Mouse (Mus musculus) cerebellum, adult 2 months (tissue): Measurements from ENCODE around the gene Cpeb2. TPM values are rescaled to one million over a fixed set of nuclear protein-coding genes. Genes with fewer than 3 reads are reported as not detected.

Experiments used
- DNase-seq, 2 experiments: peaks; one replicate each; pipeline ENCODE4 v3.0.0; 2021
- H3K27ac ChIP-seq: fragments of 200-500 bp; 2 replicates; pipeline ENCODE4 v1.5.1; 2012; ENCODE audit warnings: low read length, control low read depth, inconsistent platforms; ENCODE audit not compliant: insufficient read depth
- H3K27me3 ChIP-seq: fragments of 200-500 bp; 2 replicates; pipeline ENCODE4 v1.6.1; 2012; ENCODE audit warnings: inconsistent platforms, mild to moderate bottlenecking, low read length, moderate library complexity; ENCODE audit not compliant: control insufficient read depth, insufficient read depth
- H3K4me1 ChIP-seq: fragments of 200-500 bp; 2 replicates; pipeline ENCODE4 v1.6.1; 2011; ENCODE audit warnings: low read length; ENCODE audit not compliant: control insufficient read depth, insufficient read depth
- H3K4me3 ChIP-seq: fragments of 200-500 bp; replicated peaks from 2 replicates; pipeline ENCODE3; 2011; ENCODE audit warnings: mild to moderate bottlenecking, low read depth, low read length, control low read depth; ENCODE audit not compliant: insufficient read depth
- CTCF ChIP-seq: fragments of 200-500 bp; IDR thresholded peaks from 2 replicates; pipeline ENCODE4 v1.5.1; 2011; ENCODE audit warnings: low read depth, mild to moderate bottlenecking, control low read depth, low read length, moderate library complexity, borderline replicate concordance; ENCODE audit not compliant: insufficient read depth
- POLR2A ChIP-seq: fragments of 200-500 bp; IDR thresholded peaks from 2 replicates; pipeline ENCODE4 v1.6.1; 2011; ENCODE audit warnings: low read length, control low read depth, borderline replicate concordance; ENCODE audit not compliant: insufficient read depth
- WGBS: fragments of 180-500 bp; shearing (Covaris S2); methylation state at CpG from one replicate; pipeline ENCODE4 v1.1.7; 2018; 5-methylcytosine and 5-hydroxymethylcytosine counted together
- polyA plus RNA-seq: library from polyadenylated mRNA; depleted of rRNA; stranded (reverse); fragments of >200 nt; gene quantifications from 2 replicates; pipeline ENCODE4 v1.2.3, GENCODE M21; 2012

Gene Cpeb2
- polyA plus RNA-seq, 1 experiment: 31.8 TPM

DNA sequence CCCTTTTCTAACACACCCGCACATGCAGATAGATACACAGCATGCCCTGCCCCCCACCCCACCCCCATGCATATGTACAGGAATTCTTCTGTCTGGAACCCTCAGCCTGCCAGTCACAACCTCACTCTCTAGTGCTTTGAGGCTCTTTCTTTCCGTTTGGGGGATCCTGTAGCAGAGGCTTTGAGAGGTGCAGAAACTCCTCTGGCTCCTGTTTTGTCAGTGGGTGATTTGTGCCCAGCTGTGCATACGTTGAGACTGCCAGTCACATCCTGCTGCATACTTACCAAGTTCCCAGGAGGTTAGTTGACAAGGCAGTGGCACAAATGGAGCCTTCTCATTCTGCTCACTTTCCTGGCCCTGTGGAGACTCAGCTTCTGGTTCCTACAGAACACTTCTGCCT, 68.0 kb downstream of the Cpeb2 start:
- TF ChIP-seq POLR2A: no peak
- TF ChIP-seq CTCF: no peak
- Histone ChIP-seq H3K27ac (no peak overlapping the region), H3K4me1 (peaks cover 6% of the 10 kb centered on the region), H3K4me3 (no peak overlapping the region), H3K27me3 (no peaks in the 10 kb centered on the region)
- DNase-seq: no peak
- 69% methylated on average over 3 of the region's 3 CpGs for WGBS

- 6% methylated on average over 1 of the region's 1 CpGs for WGBS
- TF ChIP-seq POLR2A (no peak), CTCF (no peak)
- peaks cover 3% of the 10 kb centered on the region; the same call in 1 of the 2 replicates for H3K4me1 ChIP-seq
- H3K4me3 ChIP-seq: no peak overlapping the region
- peak in 1 of 2 experiments; percentile 41 for DNase-seq
- H3K27ac ChIP-seq: no peak overlapping the region
- no peaks in the 10 kb centered on the region for H3K27me3 ChIP-seq
Observed at GRCm38 (mm10) chr5:43303504-43303903, 70.5 kb downstream of the Cpeb2 start.

DNA sequence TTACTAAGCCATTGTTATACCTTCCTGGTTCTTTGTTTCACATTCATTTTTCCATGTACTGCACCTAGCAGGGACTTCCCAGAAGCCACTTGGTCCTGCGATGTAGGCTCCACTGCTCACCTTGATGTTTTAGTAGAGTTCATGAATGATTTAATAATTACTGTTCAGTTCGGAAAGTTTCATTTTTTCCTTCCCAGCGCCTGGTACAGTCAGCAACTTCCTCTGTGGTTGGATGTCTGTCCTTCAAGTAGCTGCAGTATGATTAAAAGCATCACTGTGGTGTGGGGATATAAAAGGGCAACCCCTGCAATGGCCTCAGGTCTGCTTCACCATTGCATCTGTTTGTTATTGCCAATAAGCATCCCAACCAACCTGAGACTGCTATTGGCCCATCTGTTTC, 72.5 kb downstream of the Cpeb2 start:
- no peak overlapping the region for H3K27ac ChIP-seq
- TF ChIP-seq CTCF: no peak
- TF ChIP-seq POLR2A: no peak
- H3K4me3 ChIP-seq: no peak overlapping the region
- DNase-seq: no peak
- WGBS: 93% methylated on average over 3 of the region's 3 CpGs
- peaks cover 3% of the 10 kb centered on the region; the same call in 1 of the 2 replicates for H3K4me1 ChIP-seq
- H3K27me3 ChIP-seq: no peaks in the 10 kb centered on the region

- no peak overlapping the region for H3K4me3 ChIP-seq
- TF ChIP-seq CTCF (no peak), POLR2A (no peak)
- no peak overlapping the region for H3K27ac ChIP-seq
- 41% methylated on average over 4 of the region's 4 CpGs for WGBS
- no peak for DNase-seq
- no peaks in the 10 kb centered on the region for H3K4me1 ChIP-seq
- H3K27me3 ChIP-seq: no peaks in the 10 kb centered on the region
Observed at GRCm38 (mm10) chr5:43309961-43310360, 77.0 kb downstream of the Cpeb2 start.

- no peaks in the 10 kb centered on the region for H3K27me3 ChIP-seq
- 95% methylated on average over 3 of the region's 3 CpGs for WGBS
- no peak overlapping the region for H3K27ac ChIP-seq
- no peak for TF ChIP-seq POLR2A
- no peak for TF ChIP-seq CTCF
- no peak for DNase-seq
- no peaks in the 10 kb centered on the region for H3K4me1 ChIP-seq
- no peak overlapping the region for H3K4me3 ChIP-seq
Observed at GRCm38 (mm10) chr5:43324311-43324862, 91.4 kb downstream of the Cpeb2 start.

DNA sequence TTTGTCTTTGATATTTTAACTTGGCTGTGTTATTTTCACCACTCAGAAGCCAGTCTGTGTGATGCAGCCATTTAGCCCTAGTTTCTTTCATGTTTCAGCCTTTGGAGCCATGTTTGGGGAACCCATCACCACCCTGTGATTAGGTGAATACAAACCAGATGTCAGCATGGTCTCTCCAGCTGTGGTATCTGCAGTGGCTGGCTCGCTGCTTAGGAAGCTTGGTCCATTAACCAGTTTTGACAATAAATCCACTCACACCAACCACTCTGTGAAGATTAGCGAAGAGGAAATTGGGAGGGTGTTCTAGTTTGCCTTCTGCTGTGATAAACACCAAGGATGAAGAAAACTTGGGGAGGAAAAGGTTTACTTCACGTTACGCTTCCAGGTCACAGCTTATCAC, 92.6 kb downstream of the Cpeb2 start:
- Histone ChIP-seq H3K27me3 (no peaks in the 10 kb centered on the region), H3K4me3 (no peak overlapping the region), H3K4me1 (no peaks in the 10 kb centered on the region), H3K27ac (no peak overlapping the region)
- no peak for TF ChIP-seq POLR2A
- TF ChIP-seq CTCF: no peak
- DNase-seq: no peak
- 91% methylated on average over 4 of the region's 4 CpGs for WGBS

DNA sequence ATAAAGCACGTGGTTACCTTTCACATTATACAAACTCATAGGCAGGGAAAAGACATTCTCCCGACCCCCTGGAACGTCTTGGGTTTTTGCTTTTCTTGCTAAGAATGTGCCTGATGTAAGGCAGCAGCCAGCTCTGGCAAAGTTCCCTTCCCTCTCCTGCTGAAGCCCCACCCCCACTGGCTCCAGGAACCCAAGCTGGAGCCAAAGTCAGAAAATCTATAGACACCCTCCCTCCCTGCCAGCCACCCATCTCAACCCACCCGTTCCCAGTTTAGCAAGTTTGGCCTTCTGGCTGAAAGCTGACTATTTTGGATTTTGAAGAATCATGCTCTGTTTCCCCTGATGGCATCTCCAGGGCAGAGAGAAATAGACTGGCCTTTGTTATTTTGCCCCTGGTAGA, 95.6 kb downstream of the Cpeb2 start:
- H3K27ac ChIP-seq: no peak overlapping the region
- no peak for DNase-seq
- H3K27me3 ChIP-seq: no peaks in the 10 kb centered on the region
- no peak overlapping the region for H3K4me3 ChIP-seq
- 12% methylated on average over 4 of the region's 4 CpGs for WGBS
- H3K4me1 ChIP-seq: no peaks in the 10 kb centered on the region
- TF ChIP-seq CTCF: no peak

DNA sequence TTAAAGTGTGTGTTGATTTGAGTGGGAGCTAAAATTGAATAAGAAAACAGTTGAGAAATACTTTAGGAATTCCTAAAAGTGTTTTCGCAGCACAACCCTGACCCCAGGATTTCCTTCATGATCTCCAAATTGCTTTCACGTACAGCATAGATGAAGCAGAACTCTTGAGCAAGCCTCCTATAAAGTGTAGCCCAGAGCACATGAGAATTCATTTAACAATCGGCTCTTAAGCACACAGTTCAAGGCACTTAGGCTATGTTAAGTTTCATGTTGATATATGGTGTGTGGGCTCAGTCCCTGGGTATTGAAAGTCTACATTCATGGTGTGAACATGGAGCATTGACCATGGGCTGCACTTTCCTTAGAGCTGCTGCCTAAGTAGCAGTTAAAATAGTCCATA, 97.3 kb downstream of the Cpeb2 start:
- Histone ChIP-seq H3K4me3 (no peak overlapping the region), H3K27ac (no peak overlapping the region), H3K27me3 (no peaks in the 10 kb centered on the region), H3K4me1 (no peaks in the 10 kb centered on the region)
- no peak for DNase-seq
- 94% methylated on average over 3 of the region's 3 CpGs for WGBS
- TF ChIP-seq POLR2A (no peak), CTCF (no peak)

DNA sequence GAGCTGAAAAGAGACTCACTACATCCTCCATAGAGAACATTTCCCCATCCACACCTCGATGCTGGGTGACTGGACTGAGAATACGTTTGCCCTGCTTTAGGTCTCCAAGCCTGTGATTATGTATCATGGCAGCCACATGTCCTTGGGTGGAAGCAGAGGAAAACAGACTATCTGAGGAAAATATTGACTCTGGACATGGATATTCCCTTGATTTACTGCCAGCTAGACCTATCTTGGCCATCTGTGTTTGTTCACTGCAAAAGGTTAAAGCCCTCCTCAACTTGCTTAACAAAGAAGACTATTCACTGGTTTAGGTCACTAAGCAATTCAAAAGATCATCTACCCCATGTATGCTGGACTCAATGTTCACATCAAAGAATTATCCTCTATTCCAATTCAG, 101.5 kb downstream of the Cpeb2 start:
- H3K4me3 ChIP-seq: no peak overlapping the region
- H3K27me3 ChIP-seq: no peaks in the 10 kb centered on the region
- no peak for DNase-seq
- TF ChIP-seq CTCF (no peak), POLR2A (no peak)
- WGBS: 87% methylated on average over 2 of the region's 2 CpGs
- peaks cover 3% of the 10 kb centered on the region; the same call in 1 of the 2 replicates for H3K4me1 ChIP-seq
- H3K27ac ChIP-seq: no peak overlapping the region
